Mouse (Mus musculus): ENCODE measurements at regions not wholly inside any gene's neighbourhood (a gene's known extent, or its start where the extent isn't known, plus 50 kb on each side); places are given as distances from the start of the nearest gene placed in this dataset.

DNA sequence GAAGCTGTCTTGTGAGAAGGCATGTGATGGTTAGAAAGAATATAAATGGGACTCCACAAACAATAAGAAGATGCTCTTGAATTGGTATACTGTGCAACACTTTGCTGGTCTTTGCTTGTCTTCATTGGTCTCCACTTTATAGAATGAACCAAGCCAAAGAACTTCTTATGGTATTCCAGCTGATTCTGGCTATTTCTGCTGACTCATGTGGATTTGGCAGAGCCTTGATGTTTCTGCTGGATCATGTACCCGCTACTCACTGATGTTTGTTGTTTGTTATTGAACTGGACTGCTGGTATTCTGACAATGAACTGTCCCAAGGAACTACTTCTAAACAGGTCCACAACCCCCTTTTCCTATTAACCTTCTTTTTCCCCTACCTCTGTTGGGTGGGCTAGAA is 234.5 kb upstream of the Prep start:
- TF ChIP-seq CTCF (IDR thresholded peaks at IDR 0.05; ENCODE audit: control insufficient read depth, insufficient read depth, insufficient replicate concordance, low read depth, low read length) (no peak), POLR2A (IDR thresholded peaks at IDR 0.05; ENCODE audit: control insufficient read depth, low read depth, low read length) (no peak)

Data from testis, adult 2 months (tissue).